Mouse (Mus musculus) CD4-positive, CD25-positive, alpha-beta regulatory T cell, adult 4 months (primary cell): ENCODE measurements around the gene Tubb3. TPM values are rescaled to one million over a fixed set of nuclear protein-coding genes. Genes with fewer than 3 reads are reported as not detected.

Experiments used
- ATAC-seq: one replicate; pipeline ENCODE4 v1.8.0; 2017
- polyA plus RNA-seq, 2 experiments: library from polyadenylated mRNA; unstranded; fragments of 100-300 nt; shearing (Covaris generic); gene quantifications; one replicate each; pipeline ENCODE4 v1.2.1; 2017

Gene Tubb3
- polyA plus RNA-seq: 1 to 10 TPM in 1 of 2 experiments, not detected in 1; 1.2 TPM

- ATAC-seq: peak; percentile 62
Measured at GRCm38 (mm10) chr8:123411246-123411645, at the start of gene Tubb3. Gene Tubb3 (plus strand): TSS chr8:123411424.

- ATAC-seq: peak; percentile 83
Measured at GRCm38 (mm10) chr8:123373403-123374238, 37.6 kb upstream of the Tubb3 start, which contains the start of gene Tcf25. Gene Tcf25 (plus strand): TSS chr8:123373753.

- peak; percentile 71 for ATAC-seq
Measured at GRCm38 (mm10) chr8:123374239-123374578, 37.0 kb upstream of the Tubb3 start.

DNA sequence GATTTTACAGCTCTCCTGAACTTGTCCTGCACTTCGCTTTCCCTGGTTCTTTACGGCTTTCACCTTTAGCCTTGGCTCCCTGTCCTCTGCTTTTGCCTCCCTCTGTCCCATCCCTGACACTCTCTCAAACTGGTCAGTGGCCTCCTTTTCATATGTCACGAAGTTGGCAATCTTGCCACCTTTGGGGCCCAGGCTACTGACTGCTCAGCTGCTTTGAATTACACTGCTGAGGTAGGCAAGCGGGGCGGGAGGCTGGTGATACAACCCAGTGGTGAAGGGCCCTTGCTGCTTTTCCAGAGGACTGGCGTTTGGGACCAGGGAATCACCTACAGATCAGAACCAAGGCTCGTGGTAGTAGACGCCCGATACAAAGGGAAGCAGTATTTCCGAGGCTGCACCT is 35.5 kb upstream of the Tubb3 start:
- no peak for ATAC-seq

DNA sequence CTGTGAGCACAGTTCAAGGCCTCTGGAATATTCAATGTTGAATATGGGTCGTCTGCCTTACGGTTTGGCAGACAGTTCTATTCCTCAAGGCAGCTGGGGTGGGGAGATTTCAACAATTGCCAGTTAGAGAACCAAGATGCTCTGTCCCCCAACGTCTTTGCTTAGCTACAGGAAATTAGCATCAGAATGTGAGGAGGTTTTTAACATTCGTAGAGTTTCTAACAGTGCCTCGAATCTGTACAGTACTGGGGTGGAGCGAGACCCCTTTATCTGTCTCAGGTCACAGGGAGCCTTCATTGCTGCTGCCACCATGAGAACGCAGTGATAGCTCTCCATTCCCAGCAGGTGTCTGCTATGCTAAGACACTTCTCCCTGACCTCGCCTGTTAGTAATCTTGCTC is 35.1 kb upstream of the Tubb3 start:
- no peak for ATAC-seq

DNA sequence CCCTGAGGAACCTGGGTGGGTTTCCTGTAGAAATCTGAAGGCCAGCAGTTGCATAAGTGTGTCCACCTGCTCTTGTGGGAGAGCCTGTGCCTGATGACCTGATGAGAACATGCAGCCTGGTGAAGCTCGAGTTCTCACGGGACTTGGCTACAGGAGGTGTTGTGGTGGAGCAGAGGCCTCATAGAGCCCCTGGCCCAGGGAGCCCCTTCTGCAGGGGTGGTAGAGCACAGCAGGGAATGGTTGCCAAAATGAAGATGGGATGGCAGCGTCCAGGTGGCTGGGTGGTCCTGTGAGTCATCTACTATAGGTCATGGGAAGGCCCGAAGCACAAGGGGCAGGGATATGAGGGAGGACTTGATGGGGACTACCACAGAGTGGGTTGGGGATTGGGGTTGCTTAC is 29.5 kb upstream of the Tubb3 start:
- no peak for ATAC-seq

- ATAC-seq: no peak
Measured at GRCm38 (mm10) chr8:123382516-123382915, 28.7 kb upstream of the Tubb3 start.

DNA sequence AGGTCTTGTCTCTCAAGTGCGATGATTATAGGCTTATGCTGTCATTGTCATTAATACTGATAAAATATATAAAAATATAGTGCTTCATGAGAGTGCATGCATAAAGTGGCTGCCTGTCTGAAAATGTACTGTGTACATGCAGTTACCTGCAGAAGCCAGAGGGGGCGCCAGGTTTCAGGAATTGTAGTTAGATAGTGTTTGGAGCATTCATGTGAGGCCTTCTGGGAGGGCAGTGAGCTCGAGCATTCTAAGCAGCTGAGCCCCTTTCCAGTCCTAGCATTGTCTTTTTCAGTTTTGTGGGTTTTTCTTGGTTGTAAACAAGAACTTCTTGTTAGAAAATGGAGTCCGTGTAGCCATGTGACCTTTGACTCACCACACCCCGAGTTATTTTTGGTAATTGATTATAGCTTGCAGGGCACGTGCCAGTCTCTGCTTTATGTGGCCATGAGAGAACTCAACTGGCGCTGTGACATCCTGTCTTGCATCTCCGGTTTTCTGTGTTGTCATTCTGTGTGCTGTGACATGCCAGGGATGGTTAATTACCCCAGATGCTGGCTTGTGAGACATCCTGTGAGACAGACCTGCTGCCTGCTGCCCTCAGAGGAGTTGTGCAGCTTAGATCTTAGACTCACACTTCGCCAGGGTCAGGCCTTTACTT is 26.2 kb upstream of the Tubb3 start:
- ATAC-seq: peak; percentile 88

DNA sequence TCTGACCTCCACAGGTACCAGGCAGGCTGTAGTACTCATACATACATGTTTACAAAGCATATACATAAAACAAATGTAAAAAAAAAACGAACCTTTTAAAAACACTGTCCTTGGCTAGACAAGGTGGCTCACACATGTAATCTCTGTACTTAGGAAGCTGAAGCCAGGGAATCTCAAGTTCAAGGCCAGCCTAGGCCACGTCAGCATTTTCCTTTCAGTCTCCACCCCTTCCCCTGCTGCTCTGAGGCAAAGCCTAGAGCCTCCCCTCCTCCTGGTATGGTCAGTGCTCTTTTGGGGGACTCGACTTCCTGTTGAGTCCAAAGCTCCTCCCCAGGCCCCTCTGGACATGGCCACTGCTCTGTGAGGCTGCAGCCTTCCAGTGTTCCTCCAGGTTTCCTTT is 24.2 kb upstream of the Tubb3 start:
- ATAC-seq: no peak

GRCm38 (mm10) chr8:123387801-123388200 is 23.4 kb upstream of the Tubb3 start:
- no peak for ATAC-seq

DNA sequence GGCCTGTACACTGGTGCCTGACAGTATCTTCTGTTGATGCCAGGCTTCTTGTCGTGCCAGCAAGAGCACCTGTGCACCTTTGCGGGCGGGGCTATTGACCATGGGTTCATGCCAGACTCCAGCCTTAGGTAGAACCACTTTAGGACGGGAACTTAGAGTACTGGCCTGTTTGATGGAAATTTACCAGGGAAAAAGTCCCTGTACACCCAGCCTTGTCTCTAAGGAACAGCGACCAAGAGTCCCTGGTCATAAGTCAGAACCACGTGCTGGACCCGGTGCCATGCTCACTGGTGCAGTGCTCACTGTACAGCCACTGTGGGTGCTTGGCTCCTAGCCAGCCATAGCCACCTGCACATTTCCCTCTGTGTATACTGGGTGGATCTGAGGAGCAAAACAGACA is 22.2 kb upstream of the Tubb3 start:
- no peak for ATAC-seq

- no peak for ATAC-seq
Measured at GRCm38 (mm10) chr8:123398308-123398707, 12.9 kb upstream of the Tubb3 start.

- ATAC-seq: no peak
Measured at GRCm38 (mm10) chr8:123401936-123402335, 9.3 kb upstream of the Tubb3 start.

- ATAC-seq: no peak
Measured at GRCm38 (mm10) chr8:123402730-123403326, 8.4 kb upstream of the Tubb3 start.

GRCm38 (mm10) chr8:123404521-123404920 is 6.7 kb upstream of the Tubb3 start:
- peak; percentile 75 for ATAC-seq

GRCm38 (mm10) chr8:123406786-123407185 is 4.4 kb upstream of the Tubb3 start, which contains the start of gene Mc1r:
Gene Mc1r (plus strand): TSS chr8:123407107.
- peak; percentile 46 for ATAC-seq

DNA sequence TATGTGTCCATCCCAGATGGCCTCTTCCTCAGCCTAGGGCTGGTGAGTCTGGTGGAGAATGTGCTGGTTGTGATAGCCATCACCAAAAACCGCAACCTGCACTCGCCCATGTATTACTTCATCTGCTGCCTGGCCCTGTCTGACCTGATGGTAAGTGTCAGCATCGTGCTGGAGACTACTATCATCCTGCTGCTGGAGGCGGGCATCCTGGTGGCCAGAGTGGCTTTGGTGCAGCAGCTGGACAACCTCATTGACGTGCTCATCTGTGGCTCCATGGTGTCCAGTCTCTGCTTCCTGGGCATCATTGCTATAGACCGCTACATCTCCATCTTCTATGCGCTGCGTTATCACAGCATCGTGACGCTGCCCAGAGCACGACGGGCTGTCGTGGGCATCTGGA is 3.6 kb upstream of the Tubb3 start:
- no peak for ATAC-seq

DNA sequence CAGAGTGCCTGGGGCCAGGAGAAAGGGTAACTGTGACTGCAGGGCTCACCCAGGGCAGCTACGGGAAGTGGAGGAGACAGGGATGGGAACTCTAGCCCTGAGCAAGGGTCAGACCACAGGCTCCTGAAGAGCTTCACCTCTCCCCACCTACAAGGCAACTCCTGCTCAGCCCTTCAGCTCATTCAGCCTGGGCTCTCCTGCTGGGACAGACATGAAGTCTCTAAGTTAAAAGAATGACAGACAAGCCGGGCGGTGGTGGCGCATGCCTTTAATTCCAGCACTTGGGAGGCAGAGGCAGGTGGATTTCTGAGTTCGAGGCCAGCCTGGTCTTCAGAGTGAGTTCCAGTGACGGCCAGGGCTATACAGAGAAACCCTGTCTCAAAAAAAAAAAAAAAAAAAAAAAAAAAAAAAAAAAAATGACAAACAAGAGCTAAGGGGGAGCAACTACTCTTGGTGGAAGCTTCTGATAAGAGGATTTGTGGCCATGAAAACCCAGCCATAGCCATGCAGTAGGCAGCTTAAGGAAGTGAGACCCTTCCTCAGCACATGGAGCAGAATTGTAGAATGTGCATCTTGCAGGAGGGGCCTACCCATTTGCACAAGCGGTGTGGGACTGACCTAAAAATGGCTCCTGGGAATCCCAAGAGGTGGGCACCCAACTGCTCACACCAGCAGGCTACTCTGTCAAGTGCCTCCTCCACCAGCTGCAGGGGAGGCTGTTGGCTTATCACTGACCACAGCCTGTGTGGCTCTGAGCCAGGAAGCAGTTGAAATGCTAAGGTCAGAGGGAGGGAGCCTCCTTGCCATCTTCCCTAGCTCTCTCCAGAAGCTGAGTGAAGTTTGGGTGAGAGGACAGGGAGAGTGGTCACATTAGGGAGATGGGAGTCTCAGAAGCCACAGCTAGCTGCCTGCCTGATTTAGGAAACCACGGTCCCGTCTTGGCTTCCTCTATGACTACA is 2.4 kb upstream of the Tubb3 start:
- ATAC-seq: no peak

DNA sequence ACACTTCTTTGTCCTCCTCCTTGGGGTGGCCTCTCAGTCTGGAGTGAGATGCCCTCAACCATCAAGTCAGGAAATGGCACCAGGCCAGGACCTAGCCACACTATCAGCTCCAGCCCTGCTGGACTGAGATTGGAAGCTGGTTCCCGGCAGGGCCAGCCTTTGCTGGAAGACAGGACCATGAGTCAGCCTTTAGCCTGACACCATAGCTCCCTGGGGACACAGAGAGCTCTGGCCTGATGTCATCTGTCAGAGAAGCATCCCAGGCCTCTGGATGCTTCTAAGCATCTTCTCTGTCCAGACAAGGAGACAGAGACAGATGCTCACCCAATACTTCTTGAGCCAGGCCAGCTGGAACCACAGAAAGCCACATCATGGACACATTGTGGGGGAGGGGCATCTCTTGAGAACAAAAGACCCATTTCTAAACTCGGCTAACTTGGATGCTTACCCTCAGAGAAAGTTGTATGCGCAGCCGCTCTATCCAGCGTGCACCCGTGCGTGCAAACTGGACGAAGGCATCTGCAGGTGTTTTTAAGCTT is 1.1 kb upstream of the Tubb3 start:
- ATAC-seq: no peak

DNA sequence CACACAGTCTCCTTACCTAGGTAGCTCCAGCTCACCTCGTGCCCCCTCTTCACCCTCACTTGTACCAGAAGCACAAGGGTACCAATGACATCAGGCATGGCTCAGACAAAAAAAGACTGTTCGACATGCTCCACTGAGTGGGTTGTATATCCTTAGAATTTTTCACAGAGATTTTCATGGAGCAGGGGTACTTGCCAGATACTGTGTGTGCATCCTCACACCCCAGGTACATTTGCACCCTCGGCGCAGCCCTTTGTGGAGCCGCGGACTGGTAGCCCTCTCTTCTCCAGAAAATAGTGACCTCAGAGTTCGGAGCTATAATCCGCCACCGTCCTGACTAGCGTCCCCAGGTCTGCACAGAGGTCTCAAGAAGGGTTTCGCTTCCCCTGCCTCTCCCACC is 436 bp upstream of the Tubb3 start:
- ATAC-seq: no peak

DNA sequence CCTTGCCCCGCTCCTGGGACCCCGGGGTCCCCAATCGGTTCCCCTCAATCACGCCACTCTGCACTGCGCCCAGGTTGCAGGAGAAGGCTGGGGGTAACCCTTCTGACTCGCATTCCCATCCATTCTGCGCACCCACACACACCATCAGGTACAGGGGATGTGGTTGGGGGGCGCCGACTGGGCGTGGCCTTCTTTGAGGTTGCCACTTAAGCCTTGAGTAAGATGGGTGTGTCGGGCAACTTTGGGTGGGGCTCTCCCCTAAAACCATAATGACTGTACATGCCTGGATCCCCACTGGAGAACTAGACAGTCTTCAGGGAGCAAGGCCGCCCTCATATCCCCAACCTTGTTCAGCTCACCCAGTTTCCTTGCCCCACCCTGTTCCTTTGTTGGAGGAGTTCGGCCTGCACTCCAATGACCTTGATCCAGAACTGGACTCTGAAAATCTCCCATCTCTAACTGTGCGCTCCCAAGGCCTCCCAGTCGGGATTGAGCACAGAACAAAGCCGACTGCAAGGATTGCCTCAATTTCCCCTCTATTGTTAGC is 630 bp downstream of the Tubb3 start:
- no peak for ATAC-seq
